Mouse (Mus musculus) cerebellum, postnatal 10 days (tissue): Measurements from ENCODE around the gene Fry.

Experiments used
- DNase-seq, 2 experiments: peaks; one replicate each; pipeline ENCODE4 v3.0.0; 2021; ENCODE audit warnings: mixed read lengths in 2 of 2

Fry gene

DNA sequence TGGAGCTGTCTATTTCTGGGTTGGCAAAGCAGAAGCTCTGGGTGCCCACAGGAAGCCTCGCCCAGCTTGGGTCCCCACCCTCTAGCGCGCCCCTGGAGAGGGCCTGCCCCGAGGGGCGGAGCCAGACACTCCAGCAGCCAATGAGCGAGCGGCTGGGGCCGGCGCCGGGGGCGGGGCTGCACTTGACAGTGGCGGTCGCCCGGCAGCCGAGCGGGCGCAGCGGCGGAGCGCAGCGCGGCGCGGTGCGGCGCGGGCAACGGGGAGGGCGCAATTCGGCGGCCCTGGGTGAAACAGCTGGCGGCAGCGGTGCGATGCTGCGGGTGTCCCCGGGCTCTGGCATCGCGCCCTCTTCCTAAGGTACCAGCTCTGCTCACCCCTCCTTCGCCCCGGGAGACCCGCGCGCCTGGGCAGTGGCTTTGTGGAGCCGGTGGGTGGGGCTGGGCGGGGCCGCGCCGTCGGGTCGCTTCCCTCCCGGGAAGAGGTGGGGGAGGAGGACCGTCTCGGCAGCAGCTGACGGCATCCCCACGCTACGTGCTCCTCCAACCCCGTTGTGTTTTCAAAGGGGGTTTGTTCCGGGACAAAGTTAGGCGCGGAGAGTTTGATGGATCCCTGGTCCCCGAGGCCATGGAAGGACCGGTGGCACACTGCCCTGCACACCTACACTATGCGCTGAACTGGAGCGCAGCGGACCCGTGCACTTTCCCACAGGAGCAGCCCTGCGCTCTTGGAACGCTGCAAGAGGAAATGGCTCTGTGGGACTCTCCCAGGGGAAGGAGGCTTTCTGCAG, at the start of gene Fry:
Fry (plus strand) TSS at position 191 of the 787 bp plus-strand sequence.
- peak; percentile 95 to 97 for DNase-seq

DNA sequence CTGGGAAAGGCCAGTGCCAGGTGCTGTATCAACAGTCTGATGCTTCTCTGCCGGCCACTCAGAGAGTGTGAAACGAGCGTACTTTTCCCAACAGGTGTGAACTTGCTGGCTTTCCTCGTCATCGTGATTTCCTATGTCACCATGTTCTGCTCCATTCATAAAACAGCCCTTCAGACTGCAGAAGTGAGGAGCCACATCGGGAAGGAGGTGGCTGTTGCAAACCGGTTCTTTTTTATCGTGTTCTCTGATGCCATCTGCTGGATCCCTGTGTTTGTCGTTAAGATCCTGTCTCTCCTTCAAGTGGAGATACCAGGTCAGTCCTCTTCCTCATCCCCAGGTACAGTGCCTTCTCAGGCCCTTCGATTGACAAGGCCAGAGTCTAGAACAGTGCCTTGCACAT, 48.4 kb upstream of the Fry start:
- peak; percentile 57 to 63 for DNase-seq

DNA sequence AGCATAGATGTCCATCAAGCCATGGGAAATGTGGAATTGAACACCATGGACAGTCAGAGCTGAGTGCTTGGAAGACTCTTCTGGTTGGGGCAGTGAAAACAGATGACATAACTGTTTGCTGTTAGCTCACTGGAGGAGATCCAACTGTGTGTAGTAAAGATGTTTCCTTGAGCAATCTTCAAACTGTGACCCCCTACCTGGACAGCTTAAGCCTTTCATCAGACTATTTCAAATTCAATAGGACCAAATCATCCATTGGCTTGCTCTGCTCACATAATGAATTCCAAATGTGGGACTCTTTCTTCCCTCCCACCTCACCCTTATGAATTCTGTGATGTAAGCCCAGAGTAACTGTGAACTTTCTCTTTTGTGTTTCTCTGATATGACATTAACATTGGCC, 46.7 kb upstream of the Fry start:
- no peak for DNase-seq

DNA sequence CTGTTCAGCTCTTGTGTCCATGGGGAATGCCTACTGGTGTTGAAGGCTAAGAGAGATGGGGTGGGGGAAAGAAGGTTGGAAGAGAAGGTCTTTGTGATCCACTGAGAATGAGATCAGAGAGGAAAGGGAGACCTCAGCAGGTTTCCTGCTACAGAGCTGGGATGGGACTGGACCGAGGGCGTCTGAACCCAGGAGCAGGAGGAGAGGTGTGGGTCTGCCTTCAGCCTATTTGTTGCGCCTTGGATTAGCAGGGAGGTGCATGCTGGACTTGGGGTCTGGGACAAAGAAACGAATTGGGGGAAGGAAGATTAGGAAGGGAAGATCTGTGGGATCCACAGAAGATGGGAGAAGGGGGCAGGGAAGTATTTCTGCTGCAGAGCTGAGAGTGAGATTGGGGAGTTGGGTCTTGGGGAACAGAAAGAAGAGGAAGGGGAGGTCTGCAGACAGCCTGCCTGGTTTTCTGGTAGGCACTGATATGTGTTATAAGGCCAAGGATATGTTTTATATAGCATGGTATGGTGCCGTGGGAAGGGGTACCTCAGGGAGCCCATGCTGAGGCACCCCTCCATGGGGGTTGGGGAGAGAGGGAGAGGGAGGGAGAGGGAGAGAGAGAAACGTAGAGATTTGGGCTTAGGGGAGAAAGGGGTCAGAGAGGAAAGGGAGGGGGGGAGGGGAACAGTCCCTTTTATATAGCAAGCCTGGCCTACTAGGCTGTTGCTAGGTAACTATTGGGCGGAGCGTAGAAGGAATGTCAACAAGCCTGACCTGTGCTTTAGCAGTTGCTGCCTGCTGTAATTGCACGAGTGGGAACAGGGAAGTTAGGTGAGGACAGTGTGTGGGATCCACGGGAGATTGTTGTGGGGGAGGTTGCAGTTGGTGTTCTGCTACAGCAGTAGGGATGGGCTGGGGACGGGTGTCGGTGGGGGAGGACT, 38.3 kb upstream of the Fry start:
- no peak for DNase-seq

DNA sequence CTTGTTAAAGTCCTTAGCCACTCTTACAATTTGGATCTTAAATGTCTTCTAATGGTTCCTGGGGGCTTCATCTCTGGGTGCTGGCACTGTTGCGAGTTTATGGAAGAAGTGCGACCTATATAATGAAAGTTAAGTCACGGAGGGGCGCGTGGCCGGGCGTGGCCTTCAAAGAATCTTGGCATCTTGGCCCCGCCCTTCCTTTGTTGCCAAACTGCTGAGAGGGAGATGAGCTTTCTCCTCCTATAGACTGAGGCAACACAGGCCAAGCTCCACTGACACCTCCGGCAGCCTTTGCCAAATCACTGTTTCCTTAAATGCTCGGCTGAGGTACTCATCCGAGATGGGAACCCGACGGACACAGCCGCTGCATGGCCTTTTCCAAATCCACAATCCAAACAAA, 35.7 kb upstream of the Fry start:
- no peak for DNase-seq

DNA sequence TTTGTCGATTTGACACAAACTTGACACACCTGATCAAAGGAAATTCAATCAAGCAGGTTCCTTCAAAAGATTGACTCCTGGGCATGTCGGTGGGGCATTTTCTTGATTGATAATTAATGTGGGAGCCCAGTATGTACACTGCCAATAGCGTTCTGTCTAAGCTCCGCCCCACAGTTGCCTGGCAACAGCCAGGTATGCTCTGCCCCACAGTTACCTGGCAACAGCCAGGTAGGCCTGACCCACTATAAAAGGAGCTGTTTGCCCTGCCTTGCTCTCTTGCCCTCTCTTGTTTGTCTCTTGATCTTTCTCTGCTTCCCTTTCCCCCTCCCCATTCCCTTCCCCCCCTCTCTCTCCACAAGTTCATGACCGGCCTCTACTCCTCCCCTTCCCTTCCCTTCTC, 35.3 kb upstream of the Fry start:
- DNase-seq, result no peak

DNA sequence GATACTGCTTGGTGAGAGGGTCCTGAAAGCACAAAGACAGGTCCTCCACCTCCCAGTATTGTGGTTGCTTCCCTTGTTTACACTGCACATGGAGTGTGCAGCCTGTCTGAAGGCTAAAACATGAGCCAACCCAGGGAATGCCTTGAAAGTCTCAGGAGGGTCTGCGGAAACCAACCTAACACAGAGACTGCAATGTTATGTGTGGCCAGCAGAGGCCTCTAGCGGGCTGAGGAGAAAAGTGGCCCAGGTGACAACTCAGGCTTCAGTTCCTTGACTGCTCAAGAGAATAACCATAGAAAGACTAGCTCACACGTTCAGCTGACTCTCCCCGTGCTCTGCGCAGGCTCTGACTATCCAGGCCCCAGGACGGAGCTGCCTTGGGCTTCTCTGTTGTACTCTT, 20.8 kb upstream of the Fry start:
- DNase-seq, result peak; percentile 79 to 83

DNA sequence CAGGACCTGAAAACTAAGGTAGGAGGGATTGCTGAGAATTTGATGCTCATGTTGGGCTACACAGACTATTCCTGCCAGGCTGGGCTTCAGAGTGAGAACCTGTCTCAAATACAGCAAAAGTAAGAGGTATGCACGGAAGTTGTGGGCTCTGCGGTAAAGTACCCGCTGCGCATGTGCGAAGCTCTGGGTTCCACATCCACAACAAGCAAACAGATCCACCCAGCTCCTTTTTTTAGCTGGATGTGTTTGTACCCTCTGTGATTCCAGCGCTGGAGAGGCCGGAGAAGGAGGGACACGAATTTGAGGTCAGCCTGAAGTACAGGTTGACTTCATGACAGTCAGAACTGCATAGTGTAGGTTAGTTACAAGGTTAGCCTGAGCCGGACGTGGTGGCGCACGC, 19.7 kb upstream of the Fry start:
- DNase-seq, result no peak

DNA sequence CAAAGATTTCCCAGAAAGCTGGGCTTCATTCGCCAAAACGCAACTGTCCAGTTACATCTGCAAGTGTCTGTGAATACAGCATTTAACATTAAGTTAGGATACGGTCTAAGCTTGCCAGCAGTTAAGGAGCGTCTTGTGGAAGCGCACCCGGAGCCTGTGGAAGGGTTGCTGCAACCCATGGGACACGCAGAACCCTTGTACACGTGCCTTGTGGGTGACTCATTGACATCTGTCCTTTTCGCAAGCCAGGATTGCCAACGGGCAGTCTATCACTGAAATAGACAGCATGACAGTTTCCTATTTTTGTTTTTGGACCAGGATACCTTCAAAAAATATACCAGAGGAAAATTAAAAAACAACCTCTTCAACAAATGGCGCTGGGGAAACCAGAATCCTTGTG, 16.7 kb upstream of the Fry start:
- no peak for DNase-seq

DNA sequence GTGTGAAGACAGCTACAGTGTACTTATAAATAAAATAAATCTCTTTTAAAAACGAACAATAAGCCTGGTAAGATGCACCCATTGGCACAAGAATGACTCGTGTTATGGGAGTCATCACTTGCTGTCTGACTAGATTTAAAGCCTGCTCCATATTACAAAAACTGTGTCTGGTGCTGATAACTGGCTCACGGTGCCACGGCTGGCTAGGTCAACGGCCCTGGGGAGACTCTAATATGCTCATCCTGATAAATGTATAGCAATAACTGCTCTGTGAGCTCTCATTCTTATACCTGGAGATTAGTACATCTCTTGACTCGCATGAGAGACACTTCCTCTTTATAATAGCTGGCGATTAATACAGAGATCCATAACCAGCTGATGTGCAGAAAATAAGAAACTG, 12.1 kb upstream of the Fry start:
- DNase-seq, result no peak

DNA sequence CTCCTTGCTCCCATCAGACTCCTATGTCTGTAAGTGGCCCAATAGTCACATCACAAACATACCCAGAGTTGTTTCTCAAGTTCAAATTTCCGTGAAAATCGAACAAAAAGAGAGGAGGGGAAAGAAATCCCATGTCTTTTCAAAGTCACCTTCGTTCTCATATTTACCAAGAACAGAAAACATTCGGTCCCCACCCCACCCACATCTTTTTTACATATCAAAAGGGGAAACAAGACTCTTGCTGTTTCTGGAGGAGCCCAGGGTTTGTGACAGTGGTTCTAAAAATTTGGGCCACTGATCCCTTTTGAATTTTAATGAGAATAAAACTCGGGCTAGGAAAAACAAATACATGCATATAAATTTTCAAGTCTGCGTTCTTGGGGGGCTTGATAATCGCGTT, 7.2 kb upstream of the Fry start:
- DNase-seq, result no peak

DNA sequence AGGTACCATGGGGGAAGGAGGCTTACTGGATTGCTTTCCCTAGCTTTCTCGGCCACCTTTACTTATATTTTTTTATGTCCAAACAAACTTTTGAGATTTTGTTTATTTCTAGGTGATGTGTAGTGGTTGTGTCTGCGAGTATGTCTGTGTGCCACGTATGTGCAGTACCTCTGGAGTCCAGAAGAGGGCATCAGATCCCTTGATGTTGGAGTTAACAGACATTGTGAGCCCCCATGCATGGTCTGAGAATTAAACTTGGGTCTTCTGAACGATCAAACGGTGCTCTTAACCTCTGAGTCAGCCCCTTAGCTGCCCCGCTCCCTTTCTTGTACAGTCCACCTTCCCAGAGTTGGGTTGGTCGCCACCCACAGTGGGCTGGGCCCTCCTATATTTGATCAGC, 4.4 kb upstream of the Fry start:
- peak; percentile 70 to 80 for DNase-seq

DNA sequence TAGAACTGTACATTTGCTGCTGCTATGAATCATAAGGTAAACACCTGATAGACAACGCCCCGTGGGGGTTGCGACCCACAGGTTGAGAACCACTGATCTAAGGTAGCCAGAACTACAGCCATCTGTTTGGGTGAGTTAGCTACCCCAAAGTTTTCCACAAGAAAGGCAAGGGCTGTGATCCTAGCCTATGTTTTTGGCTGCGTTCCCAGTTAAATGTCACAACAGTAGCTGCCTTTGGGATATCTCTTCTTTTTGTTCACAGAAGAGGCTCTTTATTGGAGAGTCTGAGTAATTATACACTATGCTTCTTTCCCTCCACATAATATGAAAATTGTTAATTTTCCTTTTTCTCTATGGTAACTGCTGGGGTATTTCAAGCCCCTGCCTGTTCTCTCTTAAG, 3.7 kb upstream of the Fry start:
- DNase-seq, result no peak

DNA sequence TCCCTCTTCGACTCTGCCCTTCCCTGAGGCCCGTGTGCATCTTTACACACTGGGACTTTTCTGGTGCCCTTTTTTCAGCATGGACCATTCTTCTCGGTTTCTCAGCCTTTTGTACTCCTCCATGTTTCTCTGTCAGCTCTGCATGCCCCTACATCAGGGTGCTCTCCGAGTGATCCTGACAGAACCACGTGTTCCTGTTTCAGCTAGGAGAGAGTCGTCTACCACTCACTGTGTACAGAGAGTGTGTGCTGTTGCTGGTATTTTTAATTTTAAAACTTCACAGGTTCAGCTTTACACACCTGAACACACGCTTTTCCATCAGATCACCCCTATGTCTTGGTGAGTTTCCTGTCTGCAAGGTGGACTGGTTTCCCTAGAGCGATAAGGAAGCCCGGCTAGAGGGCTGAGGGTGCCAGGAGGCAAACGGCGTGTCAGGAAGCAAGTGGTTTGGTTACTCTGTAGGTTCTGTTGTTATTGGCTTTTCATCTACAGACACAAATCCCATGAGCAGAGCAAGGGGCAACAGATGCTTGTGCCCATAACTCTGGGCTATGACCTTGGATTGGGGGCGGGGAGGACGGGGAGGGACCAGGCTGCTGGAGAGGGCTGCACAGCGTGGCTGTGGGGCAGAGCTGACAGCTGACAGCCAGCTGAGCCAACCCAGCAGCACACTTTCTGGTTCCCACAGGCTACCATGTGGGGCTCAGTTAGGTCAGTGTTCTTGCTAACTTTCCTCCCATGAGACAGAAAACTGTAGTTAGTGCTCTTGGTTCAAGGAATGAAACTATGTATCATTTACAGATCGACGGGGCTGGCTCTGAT, 3.0 kb upstream of the Fry start:
- DNase-seq, result peak; percentile 64 to 77

DNA sequence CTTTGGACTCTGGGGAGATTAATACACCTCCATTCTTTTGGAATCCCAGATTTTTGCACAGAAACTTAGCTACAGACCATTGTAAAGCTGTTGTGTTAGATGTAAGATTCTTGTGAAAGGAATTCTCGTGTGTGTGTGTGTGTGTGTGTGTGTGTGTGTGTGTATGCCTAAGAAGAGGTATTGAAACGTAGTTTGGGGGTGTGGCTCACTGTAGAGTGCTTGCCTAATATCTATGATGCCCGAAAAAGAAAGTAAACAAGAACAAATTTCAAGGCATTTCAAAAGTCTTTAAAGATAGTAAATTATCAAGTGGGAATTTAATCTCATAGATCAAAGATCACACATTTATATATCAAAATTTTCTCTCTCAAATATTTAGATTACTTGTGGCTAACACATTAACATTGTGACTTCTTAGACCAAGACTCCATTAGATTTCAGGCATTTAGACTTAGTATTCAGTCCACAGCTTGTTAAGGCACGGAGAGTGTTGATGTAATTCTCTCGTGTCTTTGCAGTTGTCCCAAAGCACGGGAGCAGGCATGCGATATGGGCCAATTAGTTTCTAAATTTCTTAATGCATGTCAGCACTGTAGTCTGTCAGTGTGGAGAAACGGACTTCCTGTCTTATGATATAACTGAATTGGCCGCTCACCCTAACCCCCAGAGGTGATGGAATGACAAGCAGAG, 2.1 kb upstream of the Fry start:
- DNase-seq, result no peak

DNA sequence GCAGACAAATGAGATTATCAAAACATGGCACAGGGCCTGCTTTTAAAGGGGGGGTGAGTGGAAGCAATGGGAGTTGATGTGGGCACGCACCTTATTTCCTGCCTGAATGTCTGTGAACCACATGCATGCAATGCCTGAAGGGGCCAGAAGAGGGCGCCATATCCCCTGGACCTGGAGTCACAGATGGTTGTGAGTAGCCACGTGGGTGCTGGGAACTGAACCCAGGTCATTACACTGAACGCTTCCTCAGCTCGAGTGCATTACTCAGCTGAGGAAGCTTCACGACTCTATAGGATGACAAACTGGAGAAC, 1.6 kb upstream of the Fry start:
- DNase-seq, result peak; percentile 46 to 65

DNA sequence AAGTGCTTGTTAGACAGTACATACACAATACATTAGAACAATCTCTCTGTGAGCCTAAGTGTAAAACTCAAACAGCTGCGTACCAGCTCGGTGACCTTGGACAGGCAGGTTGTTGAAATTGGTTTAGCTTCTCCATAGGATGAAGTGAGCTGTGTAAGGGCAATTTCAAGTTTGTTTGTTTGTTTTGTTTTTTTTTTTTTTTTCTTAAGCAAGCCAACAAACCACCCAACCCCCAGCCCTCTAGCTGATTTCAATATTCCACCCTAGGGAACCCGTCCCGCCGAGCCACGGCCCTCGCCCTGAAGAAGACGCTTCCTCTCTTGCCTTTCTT, 356 bp upstream of the Fry start:
- no peak for DNase-seq

DNA sequence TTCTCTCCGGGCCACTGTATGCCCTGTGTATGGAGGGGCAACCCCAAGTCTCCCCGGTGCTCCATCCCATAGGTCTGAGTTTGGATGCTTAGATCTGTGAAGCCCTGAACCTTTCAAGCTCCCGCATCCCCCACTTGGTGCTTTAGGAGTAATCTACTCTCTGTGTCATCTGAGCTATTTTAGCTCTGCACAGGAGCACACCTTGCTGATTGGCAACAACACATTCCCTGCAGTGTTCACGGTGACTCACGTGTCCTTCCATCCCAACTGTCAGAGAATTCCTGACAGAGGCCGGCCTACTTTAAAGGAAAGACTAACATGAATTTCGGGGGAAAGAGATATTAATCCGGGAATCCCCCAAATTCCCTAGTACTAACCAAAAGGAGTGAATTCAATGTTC, 2.2 kb downstream of the Fry start:
- peak; percentile 63 to 64 for DNase-seq

DNA sequence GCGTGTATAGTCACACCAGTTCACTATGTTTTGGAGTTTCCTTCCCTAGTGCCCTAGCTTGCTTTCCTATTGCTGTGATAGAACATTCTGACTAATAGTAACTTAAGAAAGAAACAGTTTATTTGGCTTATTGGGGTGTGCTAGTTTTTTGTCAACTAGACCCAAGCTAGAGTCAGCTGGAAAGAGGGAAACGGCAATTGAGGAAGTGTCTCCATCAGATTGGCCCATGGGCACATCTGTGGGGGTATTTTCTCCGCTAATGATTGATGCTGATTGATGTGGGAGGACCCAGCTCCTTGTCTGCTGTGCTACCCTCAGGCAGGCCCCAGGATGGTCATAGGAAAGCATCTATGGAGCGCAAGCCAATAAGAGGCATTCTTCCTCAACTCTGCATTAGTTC, 3.6 kb downstream of the Fry start:
- DNase-seq, result no peak

DNA sequence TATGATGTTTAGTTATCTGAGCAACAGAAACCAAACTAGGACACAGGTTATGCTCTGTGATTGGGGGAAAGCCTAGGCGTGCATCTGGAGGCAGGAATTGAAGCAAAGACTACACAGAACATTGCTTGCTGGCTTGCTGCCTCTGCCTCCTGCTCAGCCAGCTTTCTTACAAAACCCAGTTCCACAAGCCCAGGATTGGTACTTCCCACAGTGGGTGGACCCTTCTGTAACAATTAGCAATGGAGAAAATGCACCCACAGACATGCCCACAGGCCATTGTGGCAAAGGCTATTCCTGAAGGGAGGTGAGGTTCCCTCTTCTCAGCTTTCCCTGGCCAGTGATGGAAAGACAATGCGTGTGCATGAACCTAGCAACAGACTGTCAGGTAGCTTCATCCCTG, 4.1 kb downstream of the Fry start:
- peak; percentile 66 to 69 for DNase-seq

DNA sequence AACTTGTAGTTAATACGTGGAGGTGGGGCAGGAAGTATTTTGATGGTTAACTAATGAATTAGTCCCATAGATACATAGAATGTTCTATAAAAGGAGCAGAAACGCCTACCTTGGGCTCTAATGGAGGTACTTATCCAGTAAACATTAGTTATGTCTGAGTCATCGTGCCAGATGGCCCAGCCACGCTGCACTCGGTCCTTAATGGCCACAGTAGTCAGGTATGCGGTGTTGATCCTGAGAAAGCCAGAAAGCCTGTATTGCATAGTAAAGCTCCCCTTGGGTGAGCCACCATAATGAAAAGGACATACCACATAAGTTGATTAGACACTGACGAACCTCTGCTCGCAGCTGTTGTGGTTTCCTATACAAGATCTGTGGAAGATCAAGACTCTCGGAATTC, 7.5 kb downstream of the Fry start:
- no peak for DNase-seq

DNA sequence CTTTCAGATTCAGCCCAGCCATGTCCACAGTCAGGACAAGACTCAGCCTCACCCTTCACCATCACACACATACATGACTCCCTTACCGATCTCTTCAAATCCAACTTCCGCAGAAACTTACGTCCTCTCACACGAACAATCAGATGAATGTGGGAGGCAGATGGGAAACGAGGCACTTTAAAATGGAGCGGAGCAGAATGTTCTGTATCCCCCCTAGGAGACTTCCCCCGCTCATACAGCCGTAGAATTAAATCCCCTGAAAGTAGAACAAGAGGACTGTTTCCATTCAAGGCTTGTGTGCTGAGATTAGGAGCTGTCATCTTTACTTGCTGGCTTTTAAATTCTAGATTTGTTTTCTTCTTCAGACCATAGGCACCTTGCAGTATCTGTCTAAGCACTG, 10.0 kb downstream of the Fry start:
- no peak for DNase-seq

DNA sequence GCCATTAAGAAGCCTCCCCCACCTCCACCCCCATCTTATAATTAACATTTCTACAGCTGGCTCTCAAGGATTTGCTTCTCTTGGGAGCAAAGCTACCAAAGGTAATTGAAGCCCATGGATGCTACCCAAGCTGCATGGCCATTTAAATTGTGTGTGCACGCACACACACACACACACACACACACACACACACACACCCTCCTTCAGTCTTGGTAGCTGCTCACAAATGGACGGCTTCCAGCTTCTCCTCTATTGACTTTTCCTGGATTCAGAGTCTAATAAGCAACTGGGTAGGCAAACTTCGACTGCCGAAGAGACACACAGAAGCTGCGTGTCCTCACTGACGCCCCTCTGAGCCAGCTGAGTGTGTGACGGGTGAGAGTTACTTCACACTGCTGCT, 11.7 kb downstream of the Fry start:
- DNase-seq, result peak; percentile 46 to 53
